ENCODE assay signal across 9 mouse cellular contexts in genomic region chr14:34569534-34570194, GRCm38 (mm10). TPM values are rescaled to one million over a fixed set of nuclear protein-coding genes. Genes with fewer than 3 reads are reported as not detected.
A peak's percentile ranks its signal among the peaks of the same experiment; 100 is the strongest.
DNase-seq lines count a peak whose midpoint lies in the region; ATAC-seq and TF ChIP-seq lines count a peak whose summit lies in the region.
"Had no signal": no experiment of that assay in that cellular context is flagged by ENCODE, and none has a peak within 500 bp of the region (broad histone marks: within the 10 kb centered on the region; RNA-seq: fewer than 3 reads in every experiment).

No protein-coding gene starts in this region.

- H3K79me2 ChIP-seq in myocyte (ENCODE audit: control insufficient read depth, insufficient read depth) = no peaks in the 10 kb centered on the region

- H3K4me2 ChIP-seq in kidney, postnatal 0 days (ENCODE audit: low read length) = peak overlapping the region; percentile 61
- H3K4me2 ChIP-seq in embryonic facial prominence, embryonic 13.5 days = peak overlapping the region; percentile 62
- peak overlapping the region; percentile 62 for H3K4me2 ChIP-seq in hindbrain, embryonic 15.5 days
- H3K4me2 ChIP-seq in myocyte (ENCODE audit: low read depth) = no peak overlapping the region

- H3ac ChIP-seq in myocyte (ENCODE audit: control insufficient read depth, insufficient read length) = no peak overlapping the region

- no peaks in the 10 kb centered on the region for H3K27me3 ChIP-seq in kidney, postnatal 0 days (ENCODE audit: insufficient read depth, low read length)
- peaks cover 9% of the 10 kb centered on the region; the same call in 1 of the 2 replicates for H3K27me3 ChIP-seq in embryonic facial prominence, embryonic 13.5 days
- H3K27me3 ChIP-seq in hindbrain, embryonic 15.5 days = no peaks in the 10 kb centered on the region
- H3K27me3 ChIP-seq in myocyte (ENCODE audit: control insufficient read depth, insufficient read depth, insufficient read length) = no peaks in the 10 kb centered on the region

- 0 out of 2 replicates have a peak overlapping the region, but pooled peaks have one; percentile 18 for H3K9ac ChIP-seq in kidney, postnatal 0 days (ENCODE audit: low read depth, low read length)
- H3K9ac ChIP-seq in embryonic facial prominence, embryonic 13.5 days = peak overlapping the region; percentile 44; the same call in 1 of the 2 replicates
- H3K9ac ChIP-seq in hindbrain, embryonic 15.5 days = peak overlapping the region; percentile 35

- H3K4me1 ChIP-seq in kidney, postnatal 0 days (replicated peaks; ENCODE audit: insufficient read depth, low read length) = 0 out of 2 replicates have a peak, but pooled peaks cover 5% of the 10 kb centered on the region
- peaks cover 52% of the 10 kb centered on the region for H3K4me1 ChIP-seq in embryonic facial prominence, embryonic 13.5 days
- no peaks in the 10 kb centered on the region; the same call in 1 of the 2 replicates for H3K4me1 ChIP-seq in hindbrain, embryonic 15.5 days (replicated peaks)

- H3K4me3 ChIP-seq in kidney, postnatal 0 days (replicated peaks; ENCODE audit: low read depth, low read length) = peak overlapping the region; percentile 22
- H3K4me3 ChIP-seq in embryonic facial prominence, embryonic 13.5 days = peak overlapping the region; percentile 37
- H3K4me3 ChIP-seq in hindbrain, embryonic 15.5 days = peak overlapping the region; percentile 37
- no peak overlapping the region for H3K4me3 ChIP-seq in myocyte

- WGBS in kidney, postnatal 0 days = 37% methylated on average over 27 of the region's 27 CpGs
- WGBS in embryonic facial prominence, embryonic 13.5 days = 32% methylated on average over 27 of the region's 27 CpGs
- 34% methylated on average over 27 of the region's 27 CpGs for WGBS in hindbrain, embryonic 15.5 days

- TF ChIP-seq POLR2A in myocyte (IDR thresholded peaks at IDR 0.05; ENCODE audit: insufficient read length, low read depth) = no peak

- no peak for DNase-seq in kidney, postnatal 0 days (ENCODE audit: low spot score)
- no peak for DNase-seq in kidney, postnatal 36 days
- DNase-seq in urinary bladder, adult 2 months (ENCODE audit: low spot score) = no peak
- DNase-seq in cerebellum, adult 9-10 months = no peak
- no peak for DNase-seq in urinary bladder, postnatal 10 days (ENCODE audit: low spot score)

- TF ChIP-seq CTCF in kidney, postnatal 0 days (IDR thresholded peaks at IDR 0.05; ENCODE audit: low read depth) = no peak

- no peak overlapping the region for H3K27ac ChIP-seq in kidney, postnatal 0 days
- no peak overlapping the region for H3K27ac ChIP-seq in embryonic facial prominence, embryonic 13.5 days
- H3K27ac ChIP-seq in hindbrain, embryonic 15.5 days (replicated peaks) = no peak overlapping the region

- no peak for ATAC-seq in kidney, postnatal 0 days (replicated peaks; ENCODE audit: low FRiP score, low read depth)
- no peak for ATAC-seq in embryonic facial prominence, embryonic 13.5 days (ENCODE audit: insufficient number of reproducible peaks, insufficient read depth, low FRiP score, low TSS enrichment, low read depth)
- ATAC-seq in hindbrain, embryonic 15.5 days (ENCODE audit: low FRiP score, low read depth) = peak; percentile 10; the same call in 1 of the 2 replicates

- H3K36me3 ChIP-seq in kidney, postnatal 0 days (ENCODE audit: insufficient read depth, low read length) = no peaks in the 10 kb centered on the region
- H3K36me3 ChIP-seq in embryonic facial prominence, embryonic 13.5 days = no peaks in the 10 kb centered on the region
- H3K36me3 ChIP-seq in hindbrain, embryonic 15.5 days = no peaks in the 10 kb centered on the region
- no peaks in the 10 kb centered on the region for H3K36me3 ChIP-seq in myocyte (ENCODE audit: control insufficient read depth, insufficient read depth)

- H3K9me3 ChIP-seq in kidney, postnatal 0 days (replicated peaks; ENCODE audit: low read length) = no peaks in the 10 kb centered on the region
- no peaks in the 10 kb centered on the region for H3K9me3 ChIP-seq in embryonic facial prominence, embryonic 13.5 days
- no peaks in the 10 kb centered on the region for H3K9me3 ChIP-seq in hindbrain, embryonic 15.5 days

TF ChIP-seq in myocyte, 11 proteins besides CTCF, POLR2A, EP300 and RAD21:
- TF ChIP-seq POLR2AphosphoS2 (IDR thresholded peaks at IDR 0.05; ENCODE audit: insufficient read length, low read depth) (peak; percentile 73), SRF (IDR thresholded peaks at IDR 0.05; ENCODE audit: control insufficient read depth, insufficient read length, low read depth) (no peak), E2F4 (IDR thresholded peaks at IDR 0.05; ENCODE audit: insufficient read depth) (no peak), MYOG (IDR thresholded peaks at IDR 0.05; ENCODE audit: control insufficient read depth in 1 of 3, insufficient read depth in 1 of 3, insufficient read length in 2 of 3, low read depth in 2 of 3) (no peak), TCF12 (IDR thresholded peaks at IDR 0.05; ENCODE audit: insufficient read depth, poor library complexity, severe bottlenecking) (no peak), MYOD1 (IDR thresholded peaks at IDR 0.05; ENCODE audit: control insufficient read depth in 1 of 3, insufficient read length in 2 of 3, low read depth in 2 of 3) (peak in 1 of 3 experiments; percentile 11), USF1 (IDR thresholded peaks at IDR 0.05; ENCODE audit: low read depth) (no peak), TCF3 (IDR thresholded peaks at IDR 0.05; ENCODE audit: insufficient read length, low read depth) (no peak), CEBPB (IDR thresholded peaks at IDR 0.05; ENCODE audit: insufficient read depth, poor library complexity, severe bottlenecking) (no peak), MAX (IDR thresholded peaks at IDR 0.05; ENCODE audit: low read depth) (no peak), REST (IDR thresholded peaks at IDR 0.05; ENCODE audit: insufficient read depth, insufficient read length) (no peak)

RNA-seq across cellular contexts. Expression of gene Ldb3, which starts 18.8 kb away (rescaled TPM):
- 0.50 and 0.51 TPM in 2 replicates for polyA plus RNA-seq in kidney, postnatal 0 days (2015; fragmentation: Nextera tagmentation; extraction: Ambion mirVana)
- polyA plus RNA-seq in embryonic facial prominence, embryonic 13.5 days (2015; fragmentation: Nextera tagmentation; extraction: Ambion mirVana) = 0.76 and 1.5 TPM in 2 replicates
- polyA plus RNA-seq in hindbrain, embryonic 15.5 days (2015; fragmentation: Nextera tagmentation; extraction: Ambion mirVana) = 0.64 and 0.87 TPM in 2 replicates
- 83.9 TPM for polyA plus RNA-seq in myocyte (2012; fragmentation: generic; extraction: Trizol)
- polyA plus RNA-seq in urinary bladder, adult 2 months (2012; rRNA removed) = 43.3 and 50.5 TPM in 2 replicates

RNA-seq across cellular contexts. Expression of gene Opn4, which starts 30.3 kb away (rescaled TPM):
- 0.22 and 0.31 TPM in 2 replicates for polyA plus RNA-seq in kidney, postnatal 0 days (2015; fragmentation: Nextera tagmentation; extraction: Ambion mirVana)
- polyA plus RNA-seq in embryonic facial prominence, embryonic 13.5 days (2015; fragmentation: Nextera tagmentation; extraction: Ambion mirVana) = not detected in 2 replicates
- not detected in 2 replicates for polyA plus RNA-seq in hindbrain, embryonic 15.5 days (2015; fragmentation: Nextera tagmentation; extraction: Ambion mirVana)
- 0.23 TPM for polyA plus RNA-seq in myocyte (2012; fragmentation: generic; extraction: Trizol)
- polyA plus RNA-seq in urinary bladder, adult 2 months (2012; rRNA removed) = not detected in 2 replicates

RNA-seq across cellular contexts. Expression of gene 9230112D13Rik, which starts 47.1 kb away (rescaled TPM):
- not detected in 2 replicates for polyA plus RNA-seq in kidney, postnatal 0 days (2015; fragmentation: Nextera tagmentation; extraction: Ambion mirVana)
- polyA plus RNA-seq in embryonic facial prominence, embryonic 13.5 days (2015; fragmentation: Nextera tagmentation; extraction: Ambion mirVana) = not detected in 2 replicates
- not detected in 2 replicates for polyA plus RNA-seq in hindbrain, embryonic 15.5 days (2015; fragmentation: Nextera tagmentation; extraction: Ambion mirVana)
- not detected for polyA plus RNA-seq in myocyte (2012; fragmentation: generic; extraction: Trizol)
- polyA plus RNA-seq in urinary bladder, adult 2 months (2012; rRNA removed) = 0.08 TPM in 1 of 2 replicates, not detected in the other
- polyA plus RNA-seq: frontal cortex, adult 2 months had no signal

Comparison
In these comparisons a context has a peak if more than half of its experiments do, and no peak if none do; other contexts are left out.
1. RNA of gene Ldb3, which starts 18.8 kb away (polyA plus RNA-seq): 83.9 TPM in myocyte (single experiment) and 43.3 to 50.5 TPM in urinary bladder, adult 2 months; 0.64 to 0.87 TPM in hindbrain, embryonic 15.5 days, 0.76 to 1.5 TPM in embryonic facial prominence, embryonic 13.5 days and 0.50 to 0.51 TPM in kidney, postnatal 0 days; every median in the first group is over 10 times any median in the second.
2. Peak in every context shown above with its lines, with median percentiles within 50 percentile points of each other: H3K9ac ChIP-seq.